Comparison of ENCODE assay signal across 12 mouse cellular contexts in genomic region chr11:117882208-117882607, GRCm38 (mm10). TPM values are rescaled to one million over a fixed set of nuclear protein-coding genes. Genes with fewer than 3 reads are reported as not detected.
DNase-seq lines count a peak whose midpoint lies in the region; ATAC-seq lines count a peak whose summit lies in the region.
"Had no signal": no experiment of that assay in that cellular context is flagged by ENCODE, and none has a peak within 500 bp of the region (broad histone marks: within the 10 kb centered on the region; RNA-seq: fewer than 3 reads in every experiment).

No protein-coding gene starts in this region.

- intact Hi-C loops in heart, postnatal 10 days (cut with DNase I) = no loop called here

- H3K9ac ChIP-seq in heart, embryonic 14.5 days (ENCODE audit: low read length) = 0 out of 2 replicates have a peak overlapping the region, but pooled peaks have one; percentile 4
- no peak overlapping the region for H3K9ac ChIP-seq in kidney, embryonic 15.5 days
- no peak overlapping the region for H3K9ac ChIP-seq in lung, embryonic 15.5 days
- H3K9ac ChIP-seq: embryonic facial prominence, embryonic 12.5 days; neural tube, embryonic 12.5 days had no signal

- ATAC-seq in heart, embryonic 14.5 days (ENCODE audit: insufficient number of reproducible peaks, insufficient read depth, low FRiP score, low read depth) = no peak
- no peak for ATAC-seq in kidney, embryonic 15.5 days (replicated peaks; ENCODE audit: low FRiP score)
- 0 out of 2 replicates have a peak, but pooled peaks have one; percentile 6 for ATAC-seq in lung, embryonic 15.5 days (ENCODE audit: borderline replicate concordance, extremely low read depth, low FRiP score, low TSS enrichment)

- H3K27ac ChIP-seq in heart, embryonic 14.5 days (replicated peaks in 1 of 2; ENCODE audit: control insufficient read depth in 1 of 2, insufficient read depth in 1 of 2, low read depth in 2 of 2, low read length in 2 of 2) = peak overlapping the region in 1 of 2 experiments; percentile 41; a peak in 1 of 4 replicates
- peak overlapping the region; percentile 86 for H3K27ac ChIP-seq in kidney, embryonic 15.5 days
- peak overlapping the region; percentile 84 for H3K27ac ChIP-seq in lung, embryonic 15.5 days
- H3K27ac ChIP-seq: embryonic facial prominence, embryonic 12.5 days; neural tube, embryonic 12.5 days had no signal

- 65% methylated on average over 1 of the region's 1 CpGs for WGBS in heart, embryonic 14.5 days
- WGBS in kidney, embryonic 15.5 days = 91% methylated on average over 1 of the region's 1 CpGs
- WGBS in lung, embryonic 15.5 days = 58% methylated on average over 1 of the region's 1 CpGs

- no peak overlapping the region for H3K4me3 ChIP-seq in heart, embryonic 14.5 days (ENCODE audit: control insufficient read depth in 1 of 2, insufficient read depth in 1 of 2, low read depth in 1 of 2, low read length in 2 of 2)
- no peak overlapping the region for H3K4me3 ChIP-seq in kidney, embryonic 15.5 days (replicated peaks)
- no peak overlapping the region for H3K4me3 ChIP-seq in lung, embryonic 15.5 days
- H3K4me3 ChIP-seq: embryonic facial prominence, embryonic 12.5 days; neural tube, embryonic 12.5 days had no signal

- H3K36me3 ChIP-seq in heart, embryonic 14.5 days (ENCODE audit: control insufficient read depth, insufficient read depth, low read length) = no peaks in the 10 kb centered on the region
- no peaks in the 10 kb centered on the region for H3K36me3 ChIP-seq in kidney, embryonic 15.5 days
- no peaks in the 10 kb centered on the region for H3K36me3 ChIP-seq in lung, embryonic 15.5 days
- H3K36me3 ChIP-seq: embryonic facial prominence, embryonic 12.5 days; G1E; neural tube, embryonic 12.5 days had no signal

- DNase-seq in heart, postnatal 10 days = no peak
- DNase-seq in NIH3T3 (ENCODE audit: low read depth) = peak; percentile 37
- no peak for DNase-seq in B cell, adult 2 months
- DNase-seq in embryo, embryonic 9.5 days (ENCODE audit: extremely low spot score) = no peak
- DNase-seq in layer of hippocampus, postnatal 10 days (ENCODE audit: low spot score in 2 of 2) = no peak
- DNase-seq: gastrocnemius, postnatal 36 days had no signal

- no peaks in the 10 kb centered on the region for H3K9me3 ChIP-seq in heart, embryonic 14.5 days (ENCODE audit: control insufficient read depth, low read length)
- H3K9me3 ChIP-seq in kidney, embryonic 15.5 days (replicated peaks) = no peaks in the 10 kb centered on the region
- no peaks in the 10 kb centered on the region for H3K9me3 ChIP-seq in lung, embryonic 15.5 days
- H3K9me3 ChIP-seq: embryonic facial prominence, embryonic 12.5 days; G1E; neural tube, embryonic 12.5 days had no signal

- no peak overlapping the region for H3K4me2 ChIP-seq in heart, embryonic 14.5 days (ENCODE audit: low read length)
- peak overlapping the region; percentile 32; the same call in 1 of the 2 replicates for H3K4me2 ChIP-seq in kidney, embryonic 15.5 days
- 0 out of 2 replicates have a peak overlapping the region, but pooled peaks have one; percentile 7 for H3K4me2 ChIP-seq in lung, embryonic 15.5 days
- H3K4me2 ChIP-seq: embryonic facial prominence, embryonic 12.5 days; neural tube, embryonic 12.5 days had no signal

- no peaks in the 10 kb centered on the region for H3K27me3 ChIP-seq in heart, embryonic 14.5 days (ENCODE audit: control insufficient read depth, insufficient read depth, low read length)
- H3K27me3 ChIP-seq in kidney, embryonic 15.5 days = no peaks in the 10 kb centered on the region
- H3K27me3 ChIP-seq in lung, embryonic 15.5 days = no peaks in the 10 kb centered on the region; the same call in 1 of the 2 replicates
- H3K27me3 ChIP-seq: neural tube, embryonic 12.5 days had no signal

- H3K4me1 ChIP-seq in heart, embryonic 14.5 days (ENCODE audit: control insufficient read depth in 2 of 2, insufficient read depth in 2 of 2, low read length in 2 of 2) = peaks cover 24 to 30% of the 10 kb centered on the region in 2 experiments
- peaks cover 68% of the 10 kb centered on the region for H3K4me1 ChIP-seq in kidney, embryonic 15.5 days
- H3K4me1 ChIP-seq in lung, embryonic 15.5 days = peaks cover 46% of the 10 kb centered on the region

RNA-seq across cellular contexts. Expression of gene Tha1, which starts 8.9 kb away (rescaled TPM):
- 4.9 and 5.6 TPM in 2 replicates for polyA plus RNA-seq in heart, embryonic 14.5 days (2014; fragmentation: Nextera tagmentation; extraction: Ambion mirVana)
- 1 to 10 TPM; 5.1 to 5.7 TPM for total RNA-seq in heart, postnatal 10 days (2021)
- polyA plus RNA-seq in kidney, embryonic 15.5 days (2015; fragmentation: Nextera tagmentation; extraction: Ambion mirVana) = 5.3 TPM in 2 replicates
- 5.0 and 5.4 TPM in 2 replicates for polyA plus RNA-seq in lung, embryonic 15.5 days (2015; fragmentation: Nextera tagmentation; extraction: Ambion mirVana)
- total RNA-seq in layer of hippocampus, postnatal 10 days (2021) = 1 to 10 TPM; 2.1 to 2.3 TPM
- total RNA-seq: G1E had no signal
- polyA plus RNA-seq: G1E had no signal

RNA-seq across cellular contexts. Expression of gene Tmem235, which starts 21.7 kb away (rescaled TPM):
- polyA plus RNA-seq in heart, embryonic 14.5 days (2014; fragmentation: Nextera tagmentation; extraction: Ambion mirVana) = not detected in 2 replicates
- total RNA-seq in heart, postnatal 10 days (2021) = not detected
- not detected in 2 replicates for polyA plus RNA-seq in kidney, embryonic 15.5 days (2015; fragmentation: Nextera tagmentation; extraction: Ambion mirVana)
- polyA plus RNA-seq in lung, embryonic 15.5 days (2015; fragmentation: Nextera tagmentation; extraction: Ambion mirVana) = not detected in 2 replicates
- under 1 TPM in 1 of 2 experiments, not detected in 1; 0.25 TPM for total RNA-seq in layer of hippocampus, postnatal 10 days (2021)
- total RNA-seq: G1E; gastrocnemius, postnatal 36 days had no signal
- polyA plus RNA-seq: embryonic facial prominence, embryonic 12.5 days; G1E; neural tube, embryonic 12.5 days had no signal

RNA-seq across cellular contexts. Expression of gene Birc5, which starts 33.2 kb away (rescaled TPM):
- 227 and 240 TPM in 2 replicates for polyA plus RNA-seq in heart, embryonic 14.5 days (2014; fragmentation: Nextera tagmentation; extraction: Ambion mirVana)
- total RNA-seq in heart, postnatal 10 days (2021) = 10 to 100 TPM; 17.4 to 18.4 TPM
- 310 and 329 TPM in 2 replicates for polyA plus RNA-seq in kidney, embryonic 15.5 days (2015; fragmentation: Nextera tagmentation; extraction: Ambion mirVana)
- 352 and 368 TPM in 2 replicates for polyA plus RNA-seq in lung, embryonic 15.5 days (2015; fragmentation: Nextera tagmentation; extraction: Ambion mirVana)
- 1 to 10 TPM; 5.0 to 5.2 TPM for total RNA-seq in layer of hippocampus, postnatal 10 days (2021)

RNA-seq across cellular contexts. Expression of gene Tk1, which starts 56.3 kb away (rescaled TPM):
- polyA plus RNA-seq in heart, embryonic 14.5 days (2014; fragmentation: Nextera tagmentation; extraction: Ambion mirVana) = 98.0 and 100 TPM in 2 replicates
- 10 to 100 TPM; 22.9 to 27.9 TPM for total RNA-seq in heart, postnatal 10 days (2021)
- polyA plus RNA-seq in kidney, embryonic 15.5 days (2015; fragmentation: Nextera tagmentation; extraction: Ambion mirVana) = 127 and 128 TPM in 2 replicates
- 145 and 147 TPM in 2 replicates for polyA plus RNA-seq in lung, embryonic 15.5 days (2015; fragmentation: Nextera tagmentation; extraction: Ambion mirVana)
- 1 to 10 TPM; 5.4 TPM for total RNA-seq in layer of hippocampus, postnatal 10 days (2021)

RNA-seq across cellular contexts. Expression of gene Afmid, which starts 56.5 kb away (rescaled TPM):
- polyA plus RNA-seq in heart, embryonic 14.5 days (2014; fragmentation: Nextera tagmentation; extraction: Ambion mirVana) = 18.7 and 20.8 TPM in 2 replicates
- total RNA-seq in heart, postnatal 10 days (2021) = 1 to 10 TPM; 7.4 to 10.0 TPM
- polyA plus RNA-seq in kidney, embryonic 15.5 days (2015; fragmentation: Nextera tagmentation; extraction: Ambion mirVana) = 3.9 and 6.7 TPM in 2 replicates
- polyA plus RNA-seq in lung, embryonic 15.5 days (2015; fragmentation: Nextera tagmentation; extraction: Ambion mirVana) = 3.8 and 5.3 TPM in 2 replicates
- 1 to 10 TPM; 5.6 to 7.3 TPM for total RNA-seq in layer of hippocampus, postnatal 10 days (2021)
